Mouse (Mus musculus) G1E (cell line): ENCODE measurements around the gene Trir.

Source experiments
- CTCF ChIP-seq: IDR thresholded peaks from 2 replicates; pipeline ENCODE4 v1.5.1; 2012; ENCODE audit warnings: low read depth, low read length, inconsistent platforms, mixed read lengths
- GATA1 ChIP-seq: IDR thresholded peaks from 2 replicates; pipeline ENCODE4 v1.6.1; 2012; ENCODE audit warnings: borderline replicate concordance, low read length, inconsistent platforms, mixed read lengths

- no peak for TF ChIP-seq CTCF
- no peak for TF ChIP-seq GATA1
Observed at GRCm38 (mm10) chr8:84987388-84987787, 39.2 kb upstream of the Trir start.
